Mouse (Mus musculus) layer of hippocampus, adult 18-20 months (tissue): ENCODE data around the gene Gm20518. TPM values are rescaled to one million over a fixed set of nuclear protein-coding genes. Genes with fewer than 3 reads are reported as not detected.

ENCODE experiments used
- DNase-seq, 2 experiments: peaks; one replicate each; pipeline ENCODE4 v3.0.0; 2022; ENCODE audit warnings: low spot score in 2 of 2
- total RNA-seq, 2 experiments: library from RNA; stranded (reverse); gene quantifications; 2 replicates each; pipeline ENCODE4 v1.2.3; 2021

Gene Gm20518
- total RNA-seq, 2 experiments from 2014 or later = 1.9 to 2.3 TPM

- DNase-seq = no peak
Measured at GRCm38 (mm10) chr16:17896091-17896490, 4.6 kb upstream of the Gm20518 start.

GRCm38 (mm10) chr16:17893923-17894322 is 2.5 kb upstream of the Gm20518 start, which contains the start of gene Tssk1:
Tssk1 (plus strand) TSS chr16:17894223.
- no peak for DNase-seq

GRCm38 (mm10) chr16:17892606-17893005 is 1.1 kb upstream of the Gm20518 start:
- DNase-seq = no peak

- DNase-seq = peak; percentile 20 to 48
Measured at GRCm38 (mm10) chr16:17890917-17891566, 429 bp downstream of the Gm20518 start.

GRCm38 (mm10) chr16:17890342-17890727 is 1.1 kb downstream of the Gm20518 start:
- DNase-seq = no peak

- DNase-seq = no peak
Measured at GRCm38 (mm10) chr16:17889689-17890341, 1.7 kb downstream of the Gm20518 start.

GRCm38 (mm10) chr16:17884116-17884515 is 7.4 kb downstream of the Gm20518 start:
- DNase-seq = no peak

DNA sequence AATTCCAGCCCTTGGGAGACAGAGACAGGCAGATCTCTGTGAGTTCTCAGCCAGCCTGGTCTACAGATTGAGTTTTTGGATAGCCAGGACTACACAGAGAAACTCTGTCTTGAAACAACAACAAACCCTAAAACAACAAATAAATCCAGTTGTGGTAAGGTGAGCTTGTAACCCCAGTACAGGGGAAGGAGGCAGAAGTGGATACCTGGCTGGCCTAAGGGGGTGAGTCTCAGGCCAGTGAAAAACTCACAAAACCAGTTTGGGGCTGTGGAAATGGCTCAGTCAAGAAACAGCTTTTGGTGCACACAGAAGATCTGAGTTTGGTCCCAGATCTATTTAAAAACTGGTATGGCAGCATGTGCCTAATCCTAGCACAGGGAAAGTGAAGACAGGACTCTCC is 9.3 kb downstream of the Gm20518 start:
- no peak for DNase-seq

DNA sequence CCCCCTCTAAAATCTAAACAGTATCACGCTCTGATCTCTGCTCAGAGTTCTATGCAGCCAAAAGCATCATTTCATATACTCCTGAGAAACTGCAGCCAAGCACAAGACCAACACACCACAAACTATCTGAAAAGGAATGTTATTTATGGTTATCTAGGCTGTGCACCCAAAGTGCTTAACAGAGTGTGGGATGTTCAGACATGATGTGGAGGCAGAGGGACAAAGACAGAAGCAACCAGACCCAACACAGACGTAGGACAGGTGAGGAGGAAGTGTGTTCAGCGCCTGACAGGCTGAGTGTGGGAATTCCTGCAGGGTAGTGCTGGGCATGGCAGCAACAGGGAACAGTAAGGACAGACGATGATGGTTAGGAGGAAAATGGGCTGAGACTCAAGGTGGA is 11.9 kb downstream of the Gm20518 start:
- DNase-seq = no peak

DNA sequence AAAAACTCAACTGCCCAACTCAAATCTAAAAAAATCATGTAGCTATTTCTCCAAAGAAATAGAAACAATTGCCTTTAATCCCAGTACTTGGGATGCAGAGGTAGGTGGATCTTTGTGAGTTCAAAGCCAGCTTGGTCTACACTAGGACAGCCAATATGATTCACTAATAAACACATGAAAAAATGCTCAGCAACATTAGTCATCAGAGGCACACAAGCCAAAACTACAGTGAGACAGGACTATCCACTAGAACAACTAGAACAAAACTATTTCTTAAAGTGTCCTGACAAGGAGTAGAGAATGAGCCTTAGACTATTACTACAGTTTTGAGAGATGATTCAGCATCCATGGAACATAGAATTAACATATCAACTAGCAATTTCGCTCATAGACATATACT is 15.4 kb downstream of the Gm20518 start:
- DNase-seq = no peak

DNA sequence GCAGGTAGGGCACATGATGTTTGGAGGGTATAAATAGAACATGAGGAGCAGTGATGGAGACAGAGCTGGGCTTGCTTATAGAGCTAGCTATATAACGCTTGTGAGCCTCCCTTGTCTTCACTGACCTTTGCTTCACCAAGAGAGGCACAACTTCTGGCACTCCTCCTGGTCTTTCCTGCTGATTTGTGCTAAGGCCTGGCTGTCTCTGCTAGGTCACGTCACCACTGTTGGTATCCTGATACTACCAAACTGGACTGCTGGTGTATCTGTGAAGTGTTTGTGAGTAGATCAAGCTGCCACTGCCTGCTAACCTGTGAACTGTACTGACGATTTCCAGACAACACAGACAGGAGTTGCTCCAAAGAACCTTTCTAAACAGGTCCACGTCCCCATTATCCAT is 16.3 kb downstream of the Gm20518 start:
- DNase-seq = no peak

- no peak for DNase-seq
Measured at GRCm38 (mm10) chr16:17872995-17873394, 18.5 kb downstream of the Gm20518 start.

GRCm38 (mm10) chr16:17871248-17871647 is 20.2 kb downstream of the Gm20518 start:
- DNase-seq = no peak

DNA sequence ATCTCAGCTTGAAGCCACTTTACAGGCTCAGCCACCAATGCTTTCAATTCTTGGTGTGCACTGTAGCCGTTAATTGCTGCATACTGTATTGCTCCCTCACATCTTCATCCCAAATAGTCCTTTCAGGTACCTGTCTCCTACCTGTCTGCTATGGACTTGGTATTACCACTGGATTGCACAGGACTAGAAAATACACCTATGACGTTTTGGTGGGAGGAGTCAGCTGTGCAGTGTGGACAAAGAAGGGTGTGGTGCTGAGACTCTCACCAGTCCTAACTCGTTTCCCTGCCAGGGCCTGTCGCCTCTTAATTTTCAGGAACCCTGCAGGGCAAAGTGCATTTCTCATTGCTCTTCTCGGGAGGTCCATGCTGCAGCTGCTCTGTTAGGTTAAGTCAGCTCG is 25.7 kb downstream of the Gm20518 start:
- DNase-seq = no peak

GRCm38 (mm10) chr16:17865293-17865692 is 26.2 kb downstream of the Gm20518 start:
- DNase-seq = no peak

GRCm38 (mm10) chr16:17858592-17858991 is 32.9 kb downstream of the Gm20518 start:
- DNase-seq = no peak

DNA sequence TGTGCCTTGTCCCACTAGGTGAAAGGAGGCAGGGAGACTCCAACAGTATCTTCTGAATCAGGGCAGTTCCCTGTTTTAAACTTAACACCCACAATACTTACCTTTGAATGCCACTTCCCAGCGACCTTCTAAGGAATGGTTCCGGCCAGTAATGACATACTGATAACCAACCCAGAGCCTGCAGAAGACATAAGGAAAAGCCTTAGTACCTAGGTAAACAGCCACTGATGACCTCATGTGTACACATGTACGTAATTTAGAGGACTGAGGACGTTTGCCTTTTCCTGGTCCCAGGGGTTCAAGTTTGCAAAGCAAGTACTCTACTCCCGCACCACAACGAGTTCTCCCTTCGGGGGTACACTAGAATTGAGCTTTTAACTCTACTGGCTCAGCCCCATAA is 34.3 kb downstream of the Gm20518 start:
- DNase-seq = no peak

GRCm38 (mm10) chr16:17853263-17853662 is 38.2 kb downstream of the Gm20518 start:
- no peak for DNase-seq

- peak in 1 of 2 experiments; percentile 37 for DNase-seq
Measured at GRCm38 (mm10) chr16:17851860-17852259, 39.6 kb downstream of the Gm20518 start.

DNA sequence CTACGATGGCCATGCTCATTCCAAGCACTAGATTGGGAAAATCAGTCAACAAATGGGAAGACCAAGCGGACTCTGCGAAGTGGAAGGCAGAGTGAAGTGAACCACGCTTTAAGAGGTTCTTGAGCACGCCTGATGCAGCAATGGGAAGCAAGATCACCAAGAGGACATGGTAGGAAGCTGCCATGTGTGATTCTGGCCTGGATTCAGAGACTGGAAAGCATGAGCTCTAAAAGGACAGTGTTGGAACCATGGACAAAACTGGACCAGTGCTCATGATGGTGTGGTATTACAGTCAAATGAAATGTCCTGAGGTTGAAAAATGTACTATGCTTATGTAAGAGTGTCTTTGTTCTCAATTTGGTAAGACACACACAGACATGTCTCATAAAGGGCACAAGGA is 40.1 kb downstream of the Gm20518 start:
- no peak for DNase-seq

- DNase-seq = no peak
Measured at GRCm38 (mm10) chr16:17849486-17849885, 42.0 kb downstream of the Gm20518 start.

DNA sequence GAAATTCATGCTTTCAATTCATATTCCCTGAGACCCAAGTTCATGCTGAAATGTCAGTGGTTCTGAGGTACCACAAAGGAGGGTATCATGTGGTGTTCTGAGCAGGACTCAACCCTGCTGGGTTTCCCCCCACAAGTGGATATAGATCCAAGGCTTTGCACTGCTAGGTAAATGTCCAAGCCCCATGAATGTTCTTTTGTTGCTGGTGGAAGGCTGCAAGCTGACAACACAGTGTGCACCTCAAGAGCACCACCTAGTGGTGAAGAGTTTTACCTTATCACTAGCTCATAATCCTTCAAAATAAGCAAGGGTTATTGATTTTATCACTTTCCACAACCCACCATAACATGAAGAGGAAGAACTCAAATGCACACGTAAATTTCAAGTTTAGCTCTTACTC is 42.5 kb downstream of the Gm20518 start:
- DNase-seq = peak in 1 of 2 experiments; percentile 84

- DNase-seq = no peak
Measured at GRCm38 (mm10) chr16:17848431-17848830, 43.0 kb downstream of the Gm20518 start.
